Comparison of ENCODE assay signal across 24 mouse cellular contexts in genomic region chr1:39240860-39241584, GRCm38 (mm10). TPM values are rescaled to one million over a fixed set of nuclear protein-coding genes. Genes with fewer than 3 reads are reported as not detected.
"Had no signal": no experiment of that assay in that cellular context is flagged by ENCODE, and none has a peak within 500 bp of the region (broad histone marks: within the 10 kb centered on the region; RNA-seq: fewer than 3 reads in every experiment).

No protein-coding gene starts in this region.

- H3K4me2 ChIP-seq: liver, embryonic 15.5 days; lung, embryonic 15.5 days; midbrain, embryonic 12.5 days; neural tube, embryonic 13.5 days; neural tube, embryonic 15.5 days; stomach, embryonic 15.5 days had no signal

- H3K27ac ChIP-seq: liver, embryonic 15.5 days; lung, embryonic 15.5 days; macrophage; midbrain, embryonic 12.5 days; neural tube, embryonic 13.5 days; neural tube, embryonic 15.5 days; stomach, embryonic 15.5 days; stomach, postnatal 0 days had no signal

- H3K9ac ChIP-seq: liver, embryonic 15.5 days; liver, postnatal 0 days; lung, embryonic 15.5 days; midbrain, embryonic 12.5 days; neural tube, embryonic 13.5 days; neural tube, embryonic 15.5 days; stomach, embryonic 15.5 days had no signal

- H3K4me3 ChIP-seq: liver, embryonic 15.5 days; lung, embryonic 15.5 days; megakaryocyte, embryonic 14.5 days; midbrain, embryonic 12.5 days; myocyte; neural tube, embryonic 13.5 days; neural tube, embryonic 15.5 days; stomach, embryonic 15.5 days had no signal

- H3K27me3 ChIP-seq: liver, embryonic 15.5 days; lung, embryonic 15.5 days; midbrain, embryonic 12.5 days; neural tube, embryonic 13.5 days; neural tube, embryonic 15.5 days; stomach, embryonic 15.5 days had no signal

- H3K9me3 ChIP-seq: liver, embryonic 15.5 days; lung, embryonic 15.5 days; midbrain, embryonic 12.5 days; neural tube, embryonic 13.5 days; neural tube, embryonic 15.5 days; stomach, embryonic 15.5 days had no signal

- ATAC-seq: liver, postnatal 0 days; lung, postnatal 0 days; midbrain, embryonic 16.5 days had no signal

- DNase-seq: liver, postnatal 0 days; lung, adult 2 months; lung, postnatal 14 days; lung, postnatal 36 days; midbrain, embryonic 14.5 days; retina, postnatal 1 day; right cerebral cortex, adult 18-20 months; right cerebral cortex, postnatal 25 days; right cerebral cortex, postnatal 4 days; thymus, adult 18-20 months; thymus, postnatal 14 days; thymus, postnatal 36 days had no signal

- H3K36me3 ChIP-seq: liver, embryonic 15.5 days; lung, embryonic 15.5 days; midbrain, embryonic 12.5 days; neural tube, embryonic 13.5 days; neural tube, embryonic 15.5 days; stomach, embryonic 15.5 days had no signal

- H3K4me1 ChIP-seq: liver, embryonic 15.5 days; lung, embryonic 15.5 days; midbrain, embryonic 12.5 days; neural tube, embryonic 13.5 days; neural tube, embryonic 15.5 days; stomach, embryonic 15.5 days had no signal

RNA-seq across cellular contexts. Expression of gene Npas2, which starts 47.5 kb away (rescaled TPM):
- polyA plus RNA-seq: midbrain, embryonic 12.5 days had no signal
